Mouse (Mus musculus) neural tube, embryonic 14.5 days (tissue): ENCODE results near the gene Nectin4. TPM values are rescaled to one million over a fixed set of nuclear protein-coding genes. Genes with fewer than 3 reads are reported as not detected.

Experiments used
- ATAC-seq: fragments of 200-750 bp; cut with Nextera tagmentation; 2 replicates; pipeline ENCODE4 v1.8.0; 2017; ENCODE audit warnings: low read depth, mild to moderate bottlenecking, moderate TSS enrichment, moderate library complexity
- H3K27ac ChIP-seq: fragments of 300-500 bp; sonication (generic); 2 replicates; pipeline ENCODE4 v1.5.1; 2014; ENCODE audit warnings: low read depth, mild to moderate bottlenecking, control low read depth, low read length, moderate library complexity, mixed read lengths
- H3K27me3 ChIP-seq: fragments of 300-500 bp; sonication (generic); 2 replicates; pipeline ENCODE4 v1.6.1; 2014; ENCODE audit warnings: low read length; ENCODE audit not compliant: control insufficient read depth, insufficient read depth
- H3K36me3 ChIP-seq: fragments of 300-500 bp; sonication (generic); 2 replicates; pipeline ENCODE4 v1.6.1; 2014; ENCODE audit warnings: low read length, mixed read lengths; ENCODE audit not compliant: control insufficient read depth, insufficient read depth
- H3K4me1 ChIP-seq: fragments of 300-500 bp; sonication (generic); 2 replicates; pipeline ENCODE4 v1.6.1; 2014; ENCODE audit warnings: low read length; ENCODE audit not compliant: control insufficient read depth, insufficient read depth
- H3K4me2 ChIP-seq: fragments of 300-500 bp; sonication (generic); 2 replicates; pipeline ENCODE4 v1.6.1; 2014; ENCODE audit warnings: mild to moderate bottlenecking, low read depth, low read length, control low read depth
- H3K4me3 ChIP-seq: fragments of 300-500 bp; sonication (generic); 2 replicates; pipeline ENCODE4 v1.5.1; 2014; ENCODE audit warnings: low read depth, low read length, control low read depth, mixed read lengths
- H3K9ac ChIP-seq: fragments of 300-500 bp; sonication (generic); replicated peaks from 2 replicates; pipeline ENCODE4 v1.6.1; 2014; ENCODE audit warnings: low read depth, mild to moderate bottlenecking, control low read depth, low read length, mixed read lengths
- H3K9me3 ChIP-seq: fragments of 300-500 bp; sonication (generic); 2 replicates; pipeline ENCODE4 v1.6.1; 2016; ENCODE audit warnings: low read length; ENCODE audit not compliant: control insufficient read depth
- WGBS: fragments of 180-500 bp; shearing (Covaris S2); extraction: QIAGEN DNeasy Blood & Tissue Kit; methylation state at CpG from one replicate; pipeline ENCODE4 v1.1.7; 2014; 5-methylcytosine and 5-hydroxymethylcytosine counted together
- polyA plus RNA-seq: library from polyadenylated mRNA; unstranded; fragments of >200 nt; fragmentation: Nextera tagmentation; extraction: Ambion mirVana; gene quantifications from 2 replicates; pipeline ENCODE4 v1.2.1, GENCODE M21; 2014

The Nectin4 gene
- polyA plus RNA-seq, 1 experiment from 2014 or later: 2.2 TPM

GRCm38 (mm10) chr1:171412446-171412845, 42.5 kb downstream of the Nectin4 start:
- peak overlapping the region; percentile 76 for H3K27ac ChIP-seq
- WGBS: 8% methylated on average over 3 of the region's 3 CpGs
- peak overlapping the region; percentile 71 for H3K4me3 ChIP-seq
- no peaks in the 10 kb centered on the region for H3K9me3 ChIP-seq
- no peaks in the 10 kb centered on the region for H3K27me3 ChIP-seq
- peak; percentile 18; the same call in 1 of the 2 replicates for ATAC-seq
- H3K4me1 ChIP-seq: peaks cover 16% of the 10 kb centered on the region
- peak overlapping the region; percentile 52 for H3K4me2 ChIP-seq
- H3K9ac ChIP-seq: peak overlapping the region; percentile 99
- peaks cover 15% of the 10 kb centered on the region for H3K36me3 ChIP-seq

- H3K4me3 ChIP-seq: no peak overlapping the region
- H3K4me2 ChIP-seq: peak overlapping the region; percentile 52; the same call in 1 of the 2 replicates
- no peaks in the 10 kb centered on the region for H3K27me3 ChIP-seq
- no peaks in the 10 kb centered on the region for H3K9me3 ChIP-seq
- no peak for ATAC-seq
- H3K27ac ChIP-seq: no peak overlapping the region
- H3K36me3 ChIP-seq: peaks cover 25% of the 10 kb centered on the region
- 78% methylated on average over 8 of the region's 8 CpGs for WGBS
- H3K9ac ChIP-seq: no peak overlapping the region
- H3K4me1 ChIP-seq: peaks cover 16% of the 10 kb centered on the region
These were observed 43.7 kb downstream of the Nectin4 start for GRCm38 (mm10) chr1:171413608-171414007.

GRCm38 (mm10) chr1:171418660-171419059, 48.8 kb downstream of the Nectin4 start, which contains the start of gene Tstd1:
Gene Tstd1 (plus strand): TSS chr1:171418872.
- Histone ChIP-seq H3K4me1 (peaks cover 7% of the 10 kb centered on the region), H3K27ac (0 out of 2 replicates have a peak within 1 kb of the TSS, but pooled peaks have one; percentile 22), H3K4me3 (no peak within 1 kb of the TSS), H3K27me3 (no peaks in the 10 kb centered on the region), H3K9ac (no peak within 1 kb of the TSS), H3K4me2 (no peak within 1 kb of the TSS), H3K9me3 (no peaks in the 10 kb centered on the region), H3K36me3 (peaks cover 45% of the 10 kb centered on the region)
- ATAC-seq: no peak
- 95% methylated on average over 5 of the region's 5 CpGs for WGBS

- H3K4me3 ChIP-seq: no peak overlapping the region
- H3K4me1 ChIP-seq: 0 out of 2 replicates have a peak, but pooled peaks cover under 1% of the 10 kb centered on the region
- no peaks in the 10 kb centered on the region for H3K27me3 ChIP-seq
- no peak overlapping the region for H3K27ac ChIP-seq
- H3K36me3 ChIP-seq: peaks cover 45% of the 10 kb centered on the region
- H3K9me3 ChIP-seq: no peaks in the 10 kb centered on the region
- WGBS: 45% methylated on average over 12 of the region's 12 CpGs
- H3K4me2 ChIP-seq: no peak overlapping the region
- peak; percentile 60 for ATAC-seq
- H3K9ac ChIP-seq: no peak overlapping the region
These were observed 49.5 kb downstream of the Nectin4 start for GRCm38 (mm10) chr1:171419291-171419882.

- peaks cover 45% of the 10 kb centered on the region for H3K36me3 ChIP-seq
- H3K4me2 ChIP-seq: no peak overlapping the region
- H3K9me3 ChIP-seq: no peaks in the 10 kb centered on the region
- H3K27ac ChIP-seq: no peak overlapping the region
- peak; percentile 10; the same call in 1 of the 2 replicates for ATAC-seq
- no peaks in the 10 kb centered on the region for H3K27me3 ChIP-seq
- H3K4me3 ChIP-seq: no peak overlapping the region
- no peak overlapping the region for H3K9ac ChIP-seq
- H3K4me1 ChIP-seq: no peaks in the 10 kb centered on the region
- 76% methylated on average over 5 of the region's 5 CpGs for WGBS
These were observed 50.0 kb downstream of the Nectin4 start for GRCm38 (mm10) chr1:171419905-171420304.

DNA sequence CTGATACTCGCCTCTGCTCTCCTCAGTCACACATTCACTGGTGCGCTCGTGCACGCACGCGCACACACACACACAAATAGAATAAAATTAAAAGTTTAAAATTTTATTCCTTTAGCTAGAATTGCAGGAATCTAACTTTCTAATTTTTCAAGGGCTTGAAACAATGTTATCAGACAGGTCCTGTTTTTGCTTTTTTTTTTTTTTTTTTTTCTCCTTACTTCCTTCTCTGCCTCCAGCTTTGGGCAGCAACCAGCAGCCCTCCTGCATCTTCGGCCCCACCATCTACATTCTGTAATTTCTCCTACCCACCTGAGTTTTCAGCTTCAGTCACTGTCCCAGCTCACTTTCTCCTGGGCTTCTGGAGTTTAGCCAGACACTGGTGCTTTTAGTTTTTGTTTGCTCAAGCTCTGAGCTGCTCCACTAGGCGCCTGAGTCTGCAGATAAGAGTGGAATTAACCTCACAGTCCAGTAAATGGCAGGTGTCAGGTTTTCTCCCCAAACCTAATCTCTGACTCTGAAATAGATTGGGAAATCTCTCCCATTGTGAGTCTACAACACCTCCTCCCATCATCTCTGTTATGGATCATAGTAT, 52.7 kb downstream of the Nectin4 start:
- H3K4me3 ChIP-seq: no peak overlapping the region

DNA sequence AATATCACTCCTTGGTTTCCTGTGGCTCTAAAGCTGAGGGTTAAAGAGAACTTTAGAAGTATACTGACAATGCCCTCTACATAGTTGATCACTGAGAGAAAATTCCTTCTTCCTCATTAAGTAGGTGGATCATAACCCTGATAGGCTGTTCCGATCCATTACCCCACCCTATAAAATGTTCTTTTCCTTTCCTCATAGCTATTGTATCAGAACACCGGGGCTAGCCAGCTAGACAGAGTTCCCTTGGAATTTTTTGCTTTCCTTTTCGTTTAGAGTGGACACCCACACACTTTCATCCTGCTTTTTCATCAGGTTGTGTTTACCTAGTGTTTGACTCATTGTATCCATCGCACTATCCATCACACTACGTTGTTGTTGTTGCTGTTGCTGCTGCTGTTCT, 54.7 kb downstream of the Nectin4 start:
- ATAC-seq: no peak
- Histone ChIP-seq H3K27me3 (no peaks in the 10 kb centered on the region), H3K27ac (no peak overlapping the region), H3K36me3 (peaks cover 9% of the 10 kb centered on the region), H3K9ac (no peak overlapping the region), H3K4me2 (no peak overlapping the region), H3K4me1 (no peaks in the 10 kb centered on the region), H3K9me3 (no peaks in the 10 kb centered on the region), H3K4me3 (no peak overlapping the region)
- WGBS: 86% methylated on average over 5 of the region's 5 CpGs

More for the DNA sequence above, 52.7 kb downstream of the Nectin4 start:
- no peaks in the 10 kb centered on the region for H3K27me3 ChIP-seq
- ATAC-seq: no peak
- H3K4me1 ChIP-seq: no peaks in the 10 kb centered on the region
- 86% methylated on average over 8 of the region's 8 CpGs for WGBS
- H3K27ac ChIP-seq: no peak overlapping the region
- H3K9me3 ChIP-seq: no peaks in the 10 kb centered on the region
- no peak overlapping the region for H3K4me2 ChIP-seq
- H3K36me3 ChIP-seq: peaks cover 29% of the 10 kb centered on the region
- no peak overlapping the region for H3K9ac ChIP-seq

DNA sequence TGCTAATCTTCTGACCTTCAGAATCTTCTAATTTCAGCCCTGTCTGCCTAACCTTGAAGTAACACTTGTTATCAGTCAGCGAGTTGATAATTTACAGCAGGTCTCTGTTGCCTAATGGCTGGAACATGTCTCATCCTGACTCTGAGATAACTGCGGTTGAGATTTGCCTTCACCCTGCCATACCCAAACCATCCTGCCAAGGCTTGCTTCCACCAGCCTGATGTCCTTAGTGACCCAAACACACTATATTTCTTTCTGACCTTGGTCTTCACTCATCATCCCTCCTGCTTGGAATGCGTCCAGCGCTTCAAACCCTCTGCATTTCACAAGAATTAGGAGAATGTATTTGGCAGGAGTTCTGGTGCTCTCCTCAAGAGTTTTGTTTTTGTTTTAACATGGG, 55.2 kb downstream of the Nectin4 start:
- no peak overlapping the region for H3K4me2 ChIP-seq
- H3K27ac ChIP-seq: no peak overlapping the region
- no peak for ATAC-seq
- no peaks in the 10 kb centered on the region for H3K27me3 ChIP-seq
- H3K9me3 ChIP-seq: no peaks in the 10 kb centered on the region
- WGBS: 87% methylated on average over 4 of the region's 4 CpGs
- no peak overlapping the region for H3K9ac ChIP-seq
- no peaks in the 10 kb centered on the region for H3K4me1 ChIP-seq
- no peak overlapping the region for H3K4me3 ChIP-seq
- peaks cover 5% of the 10 kb centered on the region; the same call in 1 of the 2 replicates for H3K36me3 ChIP-seq

- Histone ChIP-seq H3K9me3 (no peaks in the 10 kb centered on the region), H3K27me3 (peaks cover 8% of the 10 kb centered on the region; the same call in 1 of the 2 replicates), H3K36me3 (no peaks in the 10 kb centered on the region), H3K9ac (no peak overlapping the region), H3K4me1 (no peaks in the 10 kb centered on the region), H3K4me3 (no peak overlapping the region), H3K27ac (no peak overlapping the region), H3K4me2 (no peak overlapping the region)
- 72% methylated on average over 5 of the region's 5 CpGs for WGBS
- ATAC-seq: no peak
These were observed 62.3 kb downstream of the Nectin4 start for GRCm38 (mm10) chr1:171432158-171432557.
